Mouse (Mus musculus) macrophage (primary cell): ENCODE data around the gene Ube2c. TPM values are rescaled to one million over a fixed set of nuclear protein-coding genes. Genes with fewer than 3 reads are reported as not detected.

Experiments
- H3K27ac ChIP-seq: fragments of 350-480 bp; formaldehyde crosslinking; 2 replicates; pipeline ENCODE4 v1.9.0; 2021
- H3K36me3 ChIP-seq: fragments of 350-480 bp; formaldehyde crosslinking; 2 replicates; pipeline ENCODE4 v1.9.0; 2021; ENCODE audit errors: inconsistent target
- H3K4me3 ChIP-seq: fragments of 350-480 bp; formaldehyde crosslinking; 2 replicates; pipeline ENCODE4 v1.9.0; 2021; ENCODE audit errors: inconsistent target
- H3K79me2 ChIP-seq: fragments of 350-480 bp; formaldehyde crosslinking; 2 replicates; pipeline ENCODE4 v1.9.0; 2021; ENCODE audit errors: inconsistent target
- WGBS: methylation state at CpG from one replicate; pipeline ENCODE4 v1.1.7; 2026; ENCODE audit warnings: inconsistent platforms; ENCODE audit not compliant: missing documents; 5-methylcytosine and 5-hydroxymethylcytosine counted together
- polyA plus RNA-seq: library from polyadenylated mRNA; stranded (reverse); fragments of 250-400 nt; gene quantifications from 3 replicates; pipeline ENCODE4 v1.2.4, GENCODE M21; 2018; ENCODE audit warnings: inconsistent platforms

Ube2c gene
- polyA plus RNA-seq, 1 experiment from 2014 or later = 21.7 TPM

GRCm38 (mm10) chr2:164813557-164813956, 43.9 kb downstream of the Ube2c start:
- H3K36me3 ChIP-seq = peaks cover 3% of the 10 kb centered on the region; the same call in 1 of the 2 replicates
- no peak overlapping the region for H3K4me3 ChIP-seq
- no peaks in the 10 kb centered on the region for H3K79me2 ChIP-seq
- no peak overlapping the region for H3K27ac ChIP-seq
- WGBS = 93% methylated on average over 2 of the region's 2 CpGs

- WGBS = 29% methylated on average over 5 of the region's 5 CpGs
- peaks cover 6% of the 10 kb centered on the region; the same call in 1 of the 2 replicates for H3K36me3 ChIP-seq
Measured at GRCm38 (mm10) chr2:164815348-164815747, 45.6 kb downstream of the Ube2c start.

GRCm38 (mm10) chr2:164815821-164816220, 46.1 kb downstream of the Ube2c start:
- 93% methylated on average over 8 of the region's 8 CpGs for WGBS
- Histone ChIP-seq H3K4me3 (no peak overlapping the region), H3K79me2 (no peaks in the 10 kb centered on the region), H3K36me3 (peaks cover 9% of the 10 kb centered on the region; the same call in 1 of the 2 replicates), H3K27ac (0 out of 2 replicates have a peak overlapping the region, but pooled peaks have one; percentile 7)

More at GRCm38 (mm10) chr2:164815348-164815747, 45.6 kb downstream of the Ube2c start:
- Histone ChIP-seq H3K4me3 (no peak overlapping the region), H3K79me2 (no peaks in the 10 kb centered on the region), H3K27ac (0 out of 2 replicates have a peak overlapping the region, but pooled peaks have one; percentile 7)

- H3K4me3 ChIP-seq = no peak overlapping the region
- H3K27ac ChIP-seq = no peak overlapping the region
- no peaks in the 10 kb centered on the region for H3K79me2 ChIP-seq
- H3K36me3 ChIP-seq = peaks cover 9% of the 10 kb centered on the region; the same call in 1 of the 2 replicates
- 92% methylated on average over 6 of the region's 6 CpGs for WGBS
Measured at GRCm38 (mm10) chr2:164817206-164817605, 47.5 kb downstream of the Ube2c start.

GRCm38 (mm10) chr2:164817703-164818102, 48.0 kb downstream of the Ube2c start:
- Histone ChIP-seq H3K79me2 (no peaks in the 10 kb centered on the region), H3K4me3 (no peak overlapping the region), H3K27ac (no peak overlapping the region), H3K36me3 (peaks cover 9% of the 10 kb centered on the region; the same call in 1 of the 2 replicates)
- WGBS = 92% methylated on average over 5 of the region's 5 CpGs

GRCm38 (mm10) chr2:164821060-164821459, 51.4 kb downstream of the Ube2c start:
- Histone ChIP-seq H3K4me3 (no peak overlapping the region), H3K79me2 (peaks cover 17% of the 10 kb centered on the region; the same call in 1 of the 2 replicates), H3K36me3 (peaks cover 20% of the 10 kb centered on the region), H3K27ac (no peak overlapping the region)
- WGBS = 84% methylated on average over 6 of the region's 6 CpGs

GRCm38 (mm10) chr2:164822636-164823165, 53.0 kb downstream of the Ube2c start, which contains the start of gene Zswim1:
Gene Zswim1 (plus strand): TSS chr2:164822686.
- Histone ChIP-seq H3K27ac (peak within 1 kb of the TSS; percentile 49), H3K4me3 (peak within 1 kb of the TSS; percentile 88), H3K79me2 (peaks cover 17% of the 10 kb centered on the region; the same call in 1 of the 2 replicates), H3K36me3 (peaks cover 36% of the 10 kb centered on the region)
- WGBS = 1% methylated on average over 31 of the region's 32 CpGs

GRCm38 (mm10) chr2:164823181-164823585, 53.5 kb downstream of the Ube2c start:
- peak overlapping the region; percentile 49 for H3K27ac ChIP-seq
- H3K36me3 ChIP-seq = peaks cover 41% of the 10 kb centered on the region
- peaks cover 17% of the 10 kb centered on the region; the same call in 1 of the 2 replicates for H3K79me2 ChIP-seq
- H3K4me3 ChIP-seq = peak overlapping the region; percentile 88
- 2% methylated on average over 10 of the region's 10 CpGs for WGBS

GRCm38 (mm10) chr2:164823969-164824368, 54.3 kb downstream of the Ube2c start:
- H3K36me3 ChIP-seq = peaks cover 45% of the 10 kb centered on the region
- H3K27ac ChIP-seq = no peak overlapping the region
- WGBS = 97% methylated on average over 4 of the region's 4 CpGs
- peaks cover 17% of the 10 kb centered on the region; the same call in 1 of the 2 replicates for H3K79me2 ChIP-seq
- H3K4me3 ChIP-seq = no peak overlapping the region; the same call in 1 of the 2 replicates

- H3K79me2 ChIP-seq = peaks cover 17% of the 10 kb centered on the region; the same call in 1 of the 2 replicates
- 96% methylated on average over 17 of the region's 17 CpGs for WGBS
- peaks cover 37% of the 10 kb centered on the region for H3K36me3 ChIP-seq
- no peak overlapping the region for H3K4me3 ChIP-seq
- H3K27ac ChIP-seq = no peak overlapping the region
Measured at GRCm38 (mm10) chr2:164825521-164825920, 55.8 kb downstream of the Ube2c start.

- Histone ChIP-seq H3K4me3 (no peak overlapping the region), H3K27ac (no peak overlapping the region), H3K36me3 (peaks cover 35% of the 10 kb centered on the region), H3K79me2 (peaks cover 23% of the 10 kb centered on the region; the same call in 1 of the 2 replicates)
- 94% methylated on average over 16 of the region's 16 CpGs for WGBS
Measured at GRCm38 (mm10) chr2:164827146-164827850, 57.6 kb downstream of the Ube2c start.

Other genes with a start within 250 kb of the Ube2c start
- not detected in 3 replicates for gene Wfdc2, start 207.5 kb upstream of the Ube2c start, polyA plus RNA-seq
- not detected in 3 replicates for gene Spint3, start 196.4 kb upstream of the Ube2c start, polyA plus RNA-seq
- gene Wfdc6a, start 184.5 kb upstream of the Ube2c start, polyA plus RNA-seq = not detected in 3 replicates
- gene Eppin, start 176.3 kb upstream of the Ube2c start, polyA plus RNA-seq = not detected in 3 replicates
- not detected in 3 replicates for gene Wfdc6b, start 156.4 kb upstream of the Ube2c start, polyA plus RNA-seq
- not detected in 3 replicates for gene Wfdc8, start 156.3 kb upstream of the Ube2c start, polyA plus RNA-seq
- gene Wfdc16, start 131.1 kb upstream of the Ube2c start, polyA plus RNA-seq = not detected in 3 replicates
- gene Wfdc10, start 113.9 kb upstream of the Ube2c start, polyA plus RNA-seq = not detected in 3 replicates
- gene Wfdc9, start 113.3 kb upstream of the Ube2c start, polyA plus RNA-seq = not detected in 3 replicates
- not detected in 3 replicates for gene Wfdc11, start 95.8 kb upstream of the Ube2c start, polyA plus RNA-seq
- not detected in 3 replicates for gene Wfdc13, start 84.8 kb upstream of the Ube2c start, polyA plus RNA-seq
- gene Spint4, start 71.4 kb upstream of the Ube2c start, polyA plus RNA-seq = not detected in 3 replicates
- not detected in 3 replicates for gene Spint5, start 54.6 kb upstream of the Ube2c start, polyA plus RNA-seq
- not detected in 3 replicates for gene Wfdc3, start 24.0 kb upstream of the Ube2c start, polyA plus RNA-seq
- gene Dnttip1, start 23.9 kb upstream of the Ube2c start, polyA plus RNA-seq = 20.7 to 27.5 TPM (median 21.6 TPM) in 3 replicates
- not detected in 3 replicates for gene Tnnc2, start 10.1 kb downstream of the Ube2c start, polyA plus RNA-seq
- 7.1 to 8.5 TPM (median 7.3 TPM) in 3 replicates for gene Snx21, start 15.9 kb downstream of the Ube2c start, polyA plus RNA-seq
- 9.7 to 17.7 TPM (median 17.1 TPM) in 3 replicates for gene Acot8, start 35.0 kb downstream of the Ube2c start, polyA plus RNA-seq
- gene Zswim3, start 35.2 kb downstream of the Ube2c start, polyA plus RNA-seq = 3.3 to 3.6 TPM (median 3.4 TPM) in 3 replicates
- gene Zswim1, start 52.8 kb downstream of the Ube2c start, polyA plus RNA-seq = 4.8 to 5.4 TPM (median 5.2 TPM) in 3 replicates
- 0.80 TPM in 1 of 3 replicates, not detected in the others for gene Spata25, start 58.6 kb downstream of the Ube2c start, polyA plus RNA-seq
- 1,416 to 1,739 TPM (median 1,652 TPM) in 3 replicates for gene Ctsa, start 63.0 kb downstream of the Ube2c start, polyA plus RNA-seq
- gene Neurl2, start 63.6 kb downstream of the Ube2c start, polyA plus RNA-seq = 3.9 to 17.8 TPM (median 7.7 TPM) in 3 replicates
- 538 to 865 TPM (median 584 TPM) in 3 replicates for gene Pltp, start 87.8 kb downstream of the Ube2c start, polyA plus RNA-seq
- gene Pcif1, start 109.4 kb downstream of the Ube2c start, polyA plus RNA-seq = 14.5 to 26.1 TPM (median 19.1 TPM) in 3 replicates
- gene Zfp335, start 141.9 kb downstream of the Ube2c start, polyA plus RNA-seq = 6.8 to 9.1 TPM (median 7.0 TPM) in 3 replicates
- 0.22 to 2.2 TPM (median 0.77 TPM) in 3 replicates for gene Mmp9, start 170.9 kb downstream of the Ube2c start, polyA plus RNA-seq
- not detected in 3 replicates for gene Slc12a5, start 190.9 kb downstream of the Ube2c start, polyA plus RNA-seq